Mouse (Mus musculus) megakaryocyte, embryonic 14.5 days (primary cell): ENCODE measurements around the gene Nacc1.

Experiments used
- FLI1 ChIP-seq: IDR thresholded peaks from 2 replicates; pipeline ENCODE4 v1.6.1; 2012; ENCODE audit warnings: low read length, inconsistent platforms, mixed read lengths
- GATA1 ChIP-seq: IDR thresholded peaks from 3 replicates; pipeline ENCODE4 v1.6.1; 2012; ENCODE audit warnings: mixed read lengths, low read length, inconsistent platforms, borderline replicate concordance

DNA sequence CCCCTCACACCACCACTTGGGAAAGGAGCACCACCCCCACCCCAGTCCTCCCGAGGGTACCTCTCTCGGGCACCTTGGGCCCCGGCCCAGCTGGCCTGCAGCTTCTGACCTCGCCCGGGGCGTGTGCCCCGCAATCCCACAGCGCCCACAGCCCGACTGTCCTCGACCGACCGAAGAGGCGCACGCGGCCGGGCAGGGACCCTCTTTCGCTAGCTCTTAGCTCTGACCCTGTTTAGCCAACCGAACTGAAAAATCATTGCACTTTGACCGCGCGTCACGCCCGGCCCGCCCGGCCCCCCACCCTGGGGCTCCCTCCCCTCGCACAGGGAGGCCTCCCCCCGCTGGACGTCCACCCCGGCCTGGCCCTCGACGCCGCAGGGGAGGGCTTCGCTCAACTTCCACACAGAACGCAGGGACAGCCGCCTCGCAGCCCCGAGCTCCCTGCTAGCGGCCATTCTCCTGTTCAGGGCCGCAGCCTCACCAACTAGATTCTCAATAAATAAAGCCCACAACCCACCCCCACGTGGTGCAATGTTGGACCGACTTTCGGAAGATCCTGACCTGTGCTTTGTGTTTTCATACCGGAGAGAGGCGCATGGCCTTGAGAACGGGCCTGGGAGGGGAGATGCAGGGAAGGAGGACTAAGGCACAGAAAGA, 19.1 kb upstream of the Nacc1 start:
- no peak for TF ChIP-seq GATA1
- TF ChIP-seq FLI1 = no peak
